Mouse (Mus musculus) cerebellum, adult 2 months (tissue): ENCODE data around the gene L3mbtl1. TPM values are rescaled to one million over a fixed set of nuclear protein-coding genes. Genes with fewer than 3 reads are reported as not detected.
A peak's percentile ranks its signal among the peaks of the same experiment; 100 is the strongest.

Experiments used
- DNase-seq, 2 experiments: peaks; one replicate each; pipeline ENCODE4 v3.0.0; 2021
- H3K27ac ChIP-seq: fragments of 200-500 bp; 2 replicates; pipeline ENCODE4 v1.5.1; 2012; ENCODE audit warnings: low read length, control low read depth, inconsistent platforms; ENCODE audit not compliant: insufficient read depth
- H3K27me3 ChIP-seq: fragments of 200-500 bp; 2 replicates; pipeline ENCODE4 v1.6.1; 2012; ENCODE audit warnings: inconsistent platforms, mild to moderate bottlenecking, low read length, moderate library complexity; ENCODE audit not compliant: control insufficient read depth, insufficient read depth
- H3K4me1 ChIP-seq: fragments of 200-500 bp; 2 replicates; pipeline ENCODE4 v1.6.1; 2011; ENCODE audit warnings: low read length; ENCODE audit not compliant: control insufficient read depth, insufficient read depth
- H3K4me3 ChIP-seq: fragments of 200-500 bp; replicated peaks from 2 replicates; pipeline ENCODE3; 2011; ENCODE audit warnings: mild to moderate bottlenecking, low read depth, low read length, control low read depth; ENCODE audit not compliant: insufficient read depth
- CTCF ChIP-seq: fragments of 200-500 bp; IDR thresholded peaks from 2 replicates; pipeline ENCODE4 v1.5.1; 2011; ENCODE audit warnings: low read depth, mild to moderate bottlenecking, control low read depth, low read length, moderate library complexity, borderline replicate concordance; ENCODE audit not compliant: insufficient read depth
- POLR2A ChIP-seq: fragments of 200-500 bp; IDR thresholded peaks from 2 replicates; pipeline ENCODE4 v1.6.1; 2011; ENCODE audit warnings: low read length, control low read depth, borderline replicate concordance; ENCODE audit not compliant: insufficient read depth
- WGBS: fragments of 180-500 bp; shearing (Covaris S2); methylation state at CpG from one replicate; pipeline ENCODE4 v1.1.7; 2018; 5-methylcytosine and 5-hydroxymethylcytosine counted together
- polyA plus RNA-seq: library from polyadenylated mRNA; depleted of rRNA; stranded (reverse); fragments of >200 nt; gene quantifications from 2 replicates; pipeline ENCODE4 v1.2.3, GENCODE M21; 2012; rRNA removed

Gene L3mbtl1
- polyA plus RNA-seq, 1 experiment: 8.5 TPM

- Histone ChIP-seq H3K4me3 (no peak overlapping the region), H3K4me1 (no peaks in the 10 kb centered on the region), H3K27me3 (no peaks in the 10 kb centered on the region), H3K27ac (no peak overlapping the region)
- no peak for DNase-seq
- 100% methylated on average over 1 of the region's 1 CpGs for WGBS
- no peak for TF ChIP-seq POLR2A
- TF ChIP-seq CTCF: no peak
Measured at GRCm38 (mm10) chr2:163001071-163001470, 57.8 kb downstream of the L3mbtl1 start.

GRCm38 (mm10) chr2:163007299-163007698 is 64.0 kb downstream of the L3mbtl1 start:
- H3K27ac ChIP-seq: no peak overlapping the region
- DNase-seq: no peak
- no peak for TF ChIP-seq CTCF
- no peak for TF ChIP-seq POLR2A
- H3K27me3 ChIP-seq: no peaks in the 10 kb centered on the region
- WGBS: 80% methylated on average over 4 of the region's 4 CpGs
- H3K4me3 ChIP-seq: no peak overlapping the region
- H3K4me1 ChIP-seq: no peaks in the 10 kb centered on the region

DNA sequence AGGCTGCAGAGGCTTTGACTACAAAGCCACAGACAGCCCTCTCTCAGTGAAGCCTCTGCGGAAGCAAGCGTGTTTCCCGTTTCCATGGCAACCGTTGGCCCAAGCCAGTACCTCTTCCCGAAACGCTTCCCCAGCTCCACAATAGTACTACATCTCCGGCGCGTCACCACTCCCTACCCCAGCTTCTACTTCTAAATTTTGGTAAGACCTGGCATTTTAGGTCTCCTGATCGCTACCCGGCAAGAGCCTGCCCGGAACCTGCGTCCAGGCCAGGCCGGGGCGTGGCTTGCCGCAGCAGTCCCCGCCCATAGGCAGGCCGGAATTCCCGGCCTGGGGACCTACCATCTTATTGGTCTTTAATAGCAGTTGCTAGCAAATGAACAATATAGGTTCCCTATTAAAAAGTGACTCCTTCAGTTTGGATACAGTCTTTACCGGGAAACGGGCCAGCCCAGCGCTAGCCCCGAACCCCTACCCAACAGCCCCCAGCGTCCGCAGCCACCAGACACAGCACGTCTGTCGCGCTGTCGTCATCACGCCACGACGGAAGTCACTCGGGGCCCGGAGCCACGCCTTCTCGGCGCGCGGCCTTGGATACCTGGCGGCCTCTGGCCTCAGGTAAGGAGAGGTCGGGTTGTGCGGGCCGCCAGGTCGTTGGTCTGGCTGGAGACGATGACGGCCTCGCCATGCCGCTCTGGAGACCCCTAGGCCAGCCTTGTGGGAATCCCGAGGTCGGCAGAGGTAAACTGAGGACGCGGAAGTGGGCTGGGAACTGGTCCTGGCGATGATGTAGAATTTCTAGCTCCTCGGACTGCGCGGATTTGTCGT is 73.9 kb downstream of the L3mbtl1 start, which contains the start of gene Ift52:
Gene Ift52, plus strand, starts transcription at position 439 of the 828 bp plus-strand sequence.
- no peaks in the 10 kb centered on the region for H3K27me3 ChIP-seq
- TF ChIP-seq POLR2A: 0 out of 2 replicates have a peak, but pooled peaks have one; percentile 61
- no peak for TF ChIP-seq CTCF
- H3K4me1 ChIP-seq: no peaks in the 10 kb centered on the region; the same call in 1 of the 2 replicates
- under 1% methylated on average over 57 of the region's 57 CpGs for WGBS
- DNase-seq: peak; percentile 93 to 96
- peak within 1 kb of the TSS; percentile 58; the same call in 1 of the 2 replicates for H3K27ac ChIP-seq
- peak within 1 kb of the TSS; percentile 78 for H3K4me3 ChIP-seq

Other genes starting within 250 kb of the L3mbtl1 start
- gene Srsf6, start 11.9 kb upstream of the L3mbtl1 start, polyA plus RNA-seq: 140 and 143 TPM in 2 replicates
- 2.8 and 3.8 TPM in 2 replicates for gene Sgk2, start 43.9 kb downstream of the L3mbtl1 start, polyA plus RNA-seq
- gene Ift52, start 73.9 kb downstream of the L3mbtl1 start, polyA plus RNA-seq: 34.2 and 35.9 TPM in 2 replicates
- gene Mybl2, start 111.2 kb downstream of the L3mbtl1 start, polyA plus RNA-seq: 0.90 and 1.6 TPM in 2 replicates
- 0.24 TPM in 1 of 2 replicates, not detected in the other for gene Gtsf1l, start 144.4 kb downstream of the L3mbtl1 start, polyA plus RNA-seq